ENCODE assay signal across 26 mouse cellular contexts in the genomic region with DNA sequence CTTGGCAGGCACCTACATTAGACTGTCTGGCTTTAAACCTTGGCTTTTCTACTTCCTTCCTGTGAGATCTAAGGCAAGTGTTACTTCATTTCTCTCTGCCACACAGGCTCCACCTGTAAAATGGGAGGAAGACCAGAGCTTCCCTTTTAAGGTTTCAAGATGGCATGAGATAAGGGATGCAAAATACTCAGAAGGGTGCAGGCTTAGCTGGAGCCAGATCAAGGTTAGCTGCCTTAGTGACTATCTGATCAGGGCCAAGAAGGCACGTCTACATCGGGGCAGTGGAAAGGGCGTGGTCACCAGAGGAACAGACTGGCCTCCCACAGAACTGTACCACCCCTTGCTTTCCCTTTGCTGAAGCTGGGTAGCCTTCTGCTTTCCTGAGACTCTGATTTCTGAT.
DNase-seq lines count a peak whose midpoint lies in the region; ATAC-seq lines count a peak whose summit lies in the region.
"Had no signal": no experiment of that assay in that cellular context is flagged by ENCODE, and none has a peak within 500 bp of the region (broad histone marks: within the 10 kb centered on the region; RNA-seq: fewer than 3 reads in every experiment).

No protein-coding gene starts in this region.

- H3K36me3 ChIP-seq in hindbrain, embryonic 11.5 days (ENCODE audit: control insufficient read depth, insufficient read depth, low read length) = no peaks in the 10 kb centered on the region
- H3K36me3 ChIP-seq: embryonic facial prominence, embryonic 13.5 days; intestine, embryonic 15.5 days; limb, embryonic 12.5 days; liver, embryonic 12.5 days; neural tube, embryonic 12.5 days had no signal

- H3K27me3 ChIP-seq in hindbrain, embryonic 11.5 days (ENCODE audit: control insufficient read depth, insufficient read depth, low read length) = peaks cover 47% of the 10 kb centered on the region

- H3K9me3 ChIP-seq in hindbrain, embryonic 11.5 days (ENCODE audit: control insufficient read depth, low read length) = no peaks in the 10 kb centered on the region
- H3K9me3 ChIP-seq: embryonic facial prominence, embryonic 13.5 days; intestine, embryonic 15.5 days; limb, embryonic 12.5 days; liver, embryonic 12.5 days; megakaryocyte, embryonic 14.5 days; neural tube, embryonic 12.5 days had no signal

- H3K4me2 ChIP-seq in hindbrain, embryonic 11.5 days (replicated peaks; ENCODE audit: low read depth, low read length) = no peak overlapping the region
- H3K4me2 ChIP-seq: embryonic facial prominence, embryonic 13.5 days; hindbrain, embryonic 14.5 days; intestine, embryonic 15.5 days; limb, embryonic 12.5 days; liver, embryonic 12.5 days; neural tube, embryonic 12.5 days had no signal

- H3K9ac ChIP-seq in hindbrain, embryonic 11.5 days (ENCODE audit: low read depth, low read length) = no peak overlapping the region
- H3K9ac ChIP-seq: embryonic facial prominence, embryonic 13.5 days; hindbrain, embryonic 14.5 days; intestine, embryonic 15.5 days; limb, embryonic 12.5 days; liver, embryonic 12.5 days; neural tube, embryonic 12.5 days had no signal

- peaks cover 14% of the 10 kb centered on the region for H3K4me1 ChIP-seq in hindbrain, embryonic 11.5 days (replicated peaks; ENCODE audit: control insufficient read depth, insufficient read depth, low read length)

- no peak overlapping the region for H3K4me3 ChIP-seq in hindbrain, embryonic 11.5 days (ENCODE audit: low read depth, low read length)
- H3K4me3 ChIP-seq: embryonic facial prominence, embryonic 13.5 days; erythroblast, embryonic 14.5 days; heart, adult 2 months; intestine, embryonic 15.5 days; limb, embryonic 12.5 days; liver, embryonic 12.5 days; megakaryocyte, embryonic 14.5 days; neural tube, embryonic 12.5 days had no signal

- no peak overlapping the region for H3K27ac ChIP-seq in hindbrain, embryonic 11.5 days (ENCODE audit: low read depth, low read length)
- H3K27ac ChIP-seq: embryonic facial prominence, embryonic 13.5 days; heart, adult 2 months; hindbrain, embryonic 14.5 days; intestine, embryonic 15.5 days; limb, embryonic 12.5 days; liver, embryonic 12.5 days; neural tube, embryonic 12.5 days; stomach, postnatal 0 days had no signal

- DNase-seq in adrenal gland, adult (ENCODE audit: inconsistent age in 2 of 2, low spot score in 1 of 2) = peak; percentile 49 to 64
- no peak for DNase-seq in adrenal gland, adult 2 months
- DNase-seq in CD4-positive helper T cell, adult 2 months (ENCODE audit: low read depth, low spot score) = peak; percentile 84
- no peak for DNase-seq in embryo, embryonic 10.5 days (ENCODE audit: low spot score)
- DNase-seq in frontal cortex, postnatal 36 days (ENCODE audit: low spot score in 2 of 2) = no peak
- no peak for DNase-seq in hindbrain, embryonic 11.5 days (ENCODE audit: low spot score)
- DNase-seq: adrenal gland, postnatal 36 days; cerebellum, adult 9-11 months; gastrocnemius, postnatal 14 days; heart, adult 2 months; kidney, postnatal 14 days; lung, adult 2 months; lung, postnatal 14 days; midbrain, embryonic 14.5 days had no signal

- WGBS in hindbrain, embryonic 11.5 days = 88% methylated on average over 3 of the region's 3 CpGs

- peak; percentile 57 for ATAC-seq in common myeloid progenitor, adult 5-6 weeks (replicated peaks; ENCODE audit: low read depth, poor library complexity, severe bottlenecking)
- peak; percentile 64 for ATAC-seq in megakaryocyte progenitor cell, adult 5-6 weeks (replicated peaks; ENCODE audit: poor library complexity)
- no peak for ATAC-seq in hindbrain, embryonic 11.5 days (ENCODE audit: low FRiP score)
- ATAC-seq: forebrain, embryonic 14.5 days; intestine, embryonic 15.5 days; liver, embryonic 12.5 days had no signal

Comparison
In these comparisons a context has a peak if more than half of its experiments do, and no peak if none do; other contexts are left out.
1. DNase-seq: peak in adrenal gland, adult (2 of 2) and CD4-positive helper T cell, adult 2 months (single experiment); none in adrenal gland, adult 2 months (single experiment), embryo, embryonic 10.5 days (single experiment), frontal cortex, postnatal 36 days (0 of 2) and hindbrain, embryonic 11.5 days (single experiment).